Mouse (Mus musculus) megakaryocyte, embryonic 14.5 days (primary cell): Measurements from ENCODE around the gene Tpm4.

Source experiments
- FLI1 ChIP-seq: IDR thresholded peaks from 2 replicates; pipeline ENCODE4 v1.6.1; 2012; ENCODE audit warnings: low read length, inconsistent platforms, mixed read lengths
- GATA1 ChIP-seq: IDR thresholded peaks from 3 replicates; pipeline ENCODE4 v1.6.1; 2012; ENCODE audit warnings: mixed read lengths, low read length, inconsistent platforms, borderline replicate concordance

- TF ChIP-seq GATA1, result no peak
- no peak for TF ChIP-seq FLI1
These were observed 63.2 kb downstream of the Tpm4 start for GRCm38 (mm10) chr8:72197997-72198396.
